ENCODE assay signal across 1 mouse cellular context in genomic region chr12:16531956-16532859, GRCm38 (mm10).
TF ChIP-seq lines count a peak whose summit lies in the region.

No protein-coding gene starts in this region.

TF ChIP-seq in CH12.LX, 34 proteins besides CTCF, POLR2A, EP300 and RAD21 (continued from another document):
- peak; percentile 88 for TF ChIP-seq MEF2A (IDR thresholded peaks at IDR 0.05; ENCODE audit: borderline replicate concordance, low read depth, low read length)
- no peak; the same call in 1 of the 2 replicates for TF ChIP-seq MAZ (IDR thresholded peaks at IDR 0.05; ENCODE audit: low read depth, low read length)
- TF ChIP-seq RCOR1 (conservative IDR thresholded peaks at IDR 0.05; ENCODE audit: low read depth, low read length): no peak; the same call in 1 of the 2 replicates
- TF ChIP-seq ZKSCAN1 (IDR thresholded peaks at IDR 0.05; ENCODE audit: borderline replicate concordance, low read depth, low read length): no peak
- TF ChIP-seq CHD2 (IDR thresholded peaks at IDR 0.05; ENCODE audit: low read length): peak; percentile 85
- no peak for TF ChIP-seq PAX5 (IDR thresholded peaks at IDR 0.05; ENCODE audit: low read length)
- TF ChIP-seq ZC3H11A (IDR thresholded peaks at IDR 0.05; ENCODE audit: low read depth, low read length): no peak
- peak; percentile 71 for TF ChIP-seq SIN3A (IDR thresholded peaks at IDR 0.05; ENCODE audit: low read length)
- TF ChIP-seq ETS1 (conservative IDR thresholded peaks at IDR 0.05; ENCODE audit: low read depth, low read length): peak; percentile 91
- 0 out of 2 replicates have a peak, but pooled peaks have one; percentile 42 for TF ChIP-seq MYC (IDR thresholded peaks at IDR 0.05; ENCODE audit: low read depth, low read length)
- TF ChIP-seq UBTF (IDR thresholded peaks at IDR 0.05; ENCODE audit: low read depth, low read length): no peak
- TF ChIP-seq ZNF384 (IDR thresholded peaks at IDR 0.05; ENCODE audit: low read depth, low read length): peak; percentile 52; the same call in 1 of the 2 replicates
- peak; percentile 62 for TF ChIP-seq TCF12 (IDR thresholded peaks at IDR 0.05; ENCODE audit: low read depth, low read length)
- TF ChIP-seq MXI1 (IDR thresholded peaks at IDR 0.05; ENCODE audit: low read depth, low read length): no peak
- 0 out of 2 replicates have a peak, but pooled peaks have one; percentile 36 for TF ChIP-seq NELFE (IDR thresholded peaks at IDR 0.05; ENCODE audit: low read depth, low read length)
- no peak for TF ChIP-seq USF2 (conservative IDR thresholded peaks at IDR 0.05; ENCODE audit: low read depth, low read length)
- TF ChIP-seq JUND (conservative IDR thresholded peaks at IDR 0.05; ENCODE audit: low read depth, low read length): peak; percentile 75
- TF ChIP-seq SMC3 (IDR thresholded peaks at IDR 0.05; ENCODE audit: low read depth, low read length): peak; percentile 2; the same call in 1 of the 2 replicates
- TF ChIP-seq USF1 (IDR thresholded peaks at IDR 0.05; ENCODE audit: low read depth, low read length): no peak
